32 mouse cellular contexts compared by ENCODE assay signal in the genomic region with DNA sequence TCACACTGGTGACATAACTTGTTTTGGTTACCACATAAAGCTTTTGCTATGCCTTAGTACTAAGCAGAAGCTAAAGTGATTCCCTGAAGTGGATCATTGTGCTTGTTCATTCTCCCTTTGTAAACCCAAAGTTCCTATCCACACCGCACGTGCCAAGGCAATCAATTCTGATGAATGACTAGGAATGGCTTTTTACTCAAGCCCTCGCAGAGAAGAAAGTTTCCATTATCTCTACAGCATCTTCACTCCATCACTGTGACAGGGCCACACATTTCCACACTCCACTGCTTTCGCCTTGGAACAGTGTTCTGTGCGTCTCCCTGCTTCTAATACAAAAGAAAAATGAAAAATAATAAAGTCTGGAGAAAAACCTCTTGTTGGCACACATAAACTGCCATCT.
A peak's percentile ranks its signal among the peaks of the same experiment; 100 is the strongest.
DNase-seq lines count a peak whose midpoint lies in the region; ATAC-seq and TF ChIP-seq lines count a peak whose summit lies in the region.
"Had no signal": no experiment of that assay in that cellular context is flagged by ENCODE, and none has a peak within 500 bp of the region (broad histone marks: within the 10 kb centered on the region; RNA-seq: fewer than 3 reads in every experiment).

No protein-coding gene starts in this region.

- no peak overlapping the region for H3K4me2 ChIP-seq in hindbrain, embryonic 13.5 days
- H3K4me2 ChIP-seq in hindbrain, embryonic 11.5 days (replicated peaks; ENCODE audit: low read depth, low read length) = no peak overlapping the region
- H3K4me2 ChIP-seq: forebrain, embryonic 15.5 days; hindbrain, embryonic 15.5 days; limb, embryonic 15.5 days; liver, embryonic 13.5 days had no signal

- no peaks in the 10 kb centered on the region for H3K36me3 ChIP-seq in hindbrain, embryonic 10.5 days
- H3K36me3 ChIP-seq in hindbrain, embryonic 13.5 days = no peaks in the 10 kb centered on the region
- H3K36me3 ChIP-seq in hindbrain, embryonic 11.5 days (ENCODE audit: control insufficient read depth, insufficient read depth, low read length) = no peaks in the 10 kb centered on the region
- H3K36me3 ChIP-seq: forebrain, embryonic 15.5 days; G1E; hindbrain, embryonic 15.5 days; limb, embryonic 10.5 days; limb, embryonic 15.5 days; liver, embryonic 13.5 days had no signal

- peak; percentile 8 for DNase-seq in hindbrain, embryonic 10.5 days (ENCODE audit: low spot score)
- DNase-seq in brain, embryonic 14.5 days (ENCODE audit: low read depth) = peak; percentile 32
- DNase-seq in hindbrain, embryonic 11.5 days (ENCODE audit: low spot score) = peak; percentile 27
- peak; percentile 43 for DNase-seq in mesoderm, embryonic 11.5 days (ENCODE audit: low read depth, low spot score)
- DNase-seq in spleen, postnatal 10 days (ENCODE audit: low spot score in 2 of 2) = no peak
- DNase-seq in frontal cortex, postnatal 10 days (ENCODE audit: low spot score in 2 of 2) = no peak
- DNase-seq: adrenal gland, postnatal 10 days; cerebellum, adult 11 months; cerebellum, adult 9-11 months; gastrocnemius, postnatal 10 days; heart, postnatal 14 days; kidney, adult 8-10 months; kidney, postnatal 4 days; layer of hippocampus, adult 9-11 months; liver, embryonic 13.5 days; lung, adult 18-20 months; lung, postnatal 4 days; midbrain, embryonic 14.5 days; right cerebral cortex, adult 18-20 months; thymus, postnatal 4 days had no signal

- no peak for ATAC-seq in hindbrain, embryonic 13.5 days (ENCODE audit: low FRiP score)
- ATAC-seq in hindbrain, embryonic 11.5 days (ENCODE audit: low FRiP score) = peak; percentile 56; the same call in 1 of the 2 replicates
- ATAC-seq: forebrain, embryonic 15.5 days; intestine, embryonic 16.5 days; lung, postnatal 0 days; Patski had no signal

- no peak for TF ChIP-seq CTCF in brain, embryonic 14.5 days (IDR thresholded peaks at IDR 0.05; ENCODE audit: borderline replicate concordance, extremely low read depth, insufficient read depth, insufficient read length)

- H3K4me3 ChIP-seq in hindbrain, embryonic 10.5 days = no peak overlapping the region
- H3K4me3 ChIP-seq in hindbrain, embryonic 13.5 days = no peak overlapping the region
- H3K4me3 ChIP-seq in hindbrain, embryonic 11.5 days (ENCODE audit: low read depth, low read length) = no peak overlapping the region
- H3K4me3 ChIP-seq: forebrain, embryonic 15.5 days; hindbrain, embryonic 15.5 days; limb, embryonic 10.5 days; limb, embryonic 15.5 days; liver, embryonic 13.5 days; megakaryocyte, embryonic 14.5 days; myocyte had no signal

- no peak for TF ChIP-seq POLR2A in brain, embryonic 14.5 days (IDR thresholded peaks at IDR 0.05; ENCODE audit: borderline replicate concordance, extremely low read depth, insufficient read depth, insufficient read length, poor library complexity, severe bottlenecking)

- no peaks in the 10 kb centered on the region for H3K27me3 ChIP-seq in hindbrain, embryonic 10.5 days (ENCODE audit: insufficient read depth, poor library complexity, severe bottlenecking)
- no peaks in the 10 kb centered on the region for H3K27me3 ChIP-seq in hindbrain, embryonic 13.5 days
- no peaks in the 10 kb centered on the region for H3K27me3 ChIP-seq in hindbrain, embryonic 11.5 days (ENCODE audit: control insufficient read depth, insufficient read depth, low read length)
- H3K27me3 ChIP-seq: forebrain, embryonic 15.5 days; hindbrain, embryonic 15.5 days; limb, embryonic 15.5 days; liver, embryonic 13.5 days; megakaryocyte, embryonic 14.5 days had no signal

- H3K27ac ChIP-seq in hindbrain, embryonic 10.5 days = no peak overlapping the region
- H3K27ac ChIP-seq in hindbrain, embryonic 13.5 days = no peak overlapping the region
- H3K27ac ChIP-seq in hindbrain, embryonic 11.5 days (ENCODE audit: low read depth, low read length) = no peak overlapping the region
- H3K27ac ChIP-seq: forebrain, embryonic 15.5 days; hindbrain, embryonic 15.5 days; kidney, postnatal 0 days; limb, embryonic 10.5 days; limb, embryonic 15.5 days; liver, embryonic 13.5 days had no signal

- no peaks in the 10 kb centered on the region for H3K9me3 ChIP-seq in hindbrain, embryonic 10.5 days
- no peaks in the 10 kb centered on the region for H3K9me3 ChIP-seq in hindbrain, embryonic 13.5 days
- no peaks in the 10 kb centered on the region for H3K9me3 ChIP-seq in hindbrain, embryonic 11.5 days (ENCODE audit: control insufficient read depth, low read length)
- H3K9me3 ChIP-seq: forebrain, embryonic 15.5 days; hindbrain, embryonic 15.5 days; limb, embryonic 10.5 days; limb, embryonic 15.5 days; liver, embryonic 13.5 days; megakaryocyte, embryonic 14.5 days had no signal

- H3K4me1 ChIP-seq in hindbrain, embryonic 10.5 days (replicated peaks) = no peaks in the 10 kb centered on the region
- no peaks in the 10 kb centered on the region for H3K4me1 ChIP-seq in hindbrain, embryonic 13.5 days (replicated peaks)
- no peaks in the 10 kb centered on the region for H3K4me1 ChIP-seq in hindbrain, embryonic 11.5 days (replicated peaks; ENCODE audit: control insufficient read depth, insufficient read depth, low read length)
- H3K4me1 ChIP-seq: forebrain, embryonic 15.5 days; limb, embryonic 15.5 days; liver, embryonic 13.5 days; megakaryocyte, embryonic 14.5 days had no signal

- WGBS in hindbrain, embryonic 10.5 days = 43% methylated on average over 5 of the region's 5 CpGs
- 14% methylated on average over 5 of the region's 5 CpGs for WGBS in hindbrain, embryonic 13.5 days
- 27% methylated on average over 5 of the region's 5 CpGs for WGBS in hindbrain, embryonic 11.5 days

- H3K9ac ChIP-seq in hindbrain, embryonic 13.5 days = no peak overlapping the region
- H3K9ac ChIP-seq in hindbrain, embryonic 11.5 days (ENCODE audit: low read depth, low read length) = no peak overlapping the region
- H3K9ac ChIP-seq: forebrain, embryonic 15.5 days; hindbrain, embryonic 15.5 days; limb, embryonic 15.5 days; liver, embryonic 13.5 days had no signal

Comparison
In these comparisons a context has a peak if more than half of its experiments do, and no peak if none do; other contexts are left out.
1. DNase-seq: peak in hindbrain, embryonic 10.5 days (single experiment), brain, embryonic 14.5 days (single experiment), hindbrain, embryonic 11.5 days (single experiment) and mesoderm, embryonic 11.5 days (single experiment); none in spleen, postnatal 10 days (0 of 2) and frontal cortex, postnatal 10 days (0 of 2).